9 mouse cellular contexts compared by ENCODE assay signal in the genomic region with DNA sequence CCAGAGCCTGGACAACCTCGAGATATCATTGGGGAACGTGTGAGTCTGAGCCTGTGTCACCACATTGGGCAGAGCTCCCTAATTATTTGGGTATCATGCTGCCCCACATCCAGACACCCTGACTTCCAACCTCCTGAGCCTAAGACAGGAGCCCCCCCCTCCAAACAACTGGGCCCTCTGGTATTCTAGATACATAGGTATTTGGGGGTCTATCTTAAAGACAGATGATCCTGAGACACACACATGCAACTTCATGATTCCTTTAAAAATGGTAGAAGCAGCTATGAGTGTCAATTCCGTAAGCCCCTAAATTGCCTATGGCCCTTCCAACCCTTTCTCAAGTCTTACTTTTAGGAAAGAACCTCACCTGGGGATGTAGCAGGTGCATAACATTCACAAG. TPM values are rescaled to one million over a fixed set of nuclear protein-coding genes. Genes with fewer than 3 reads are reported as not detected.
DNase-seq lines count a peak whose midpoint lies in the region; ATAC-seq and TF ChIP-seq lines count a peak whose summit lies in the region.
"Had no signal": no experiment of that assay in that cellular context is flagged by ENCODE, and none has a peak within 500 bp of the region (broad histone marks: within the 10 kb centered on the region; RNA-seq: fewer than 3 reads in every experiment).

No protein-coding gene starts in this region.

- no peak for DNase-seq in limb, embryonic 10.5 days (ENCODE audit: low spot score)
- DNase-seq in forebrain, postnatal 0 days: no peak
- no peak for DNase-seq in spleen, postnatal 36 days (ENCODE audit: low spot score in 2 of 2)
- DNase-seq in urinary bladder, postnatal 36 days (ENCODE audit: low spot score in 2 of 2): no peak
- no peak for DNase-seq in frontal cortex, postnatal 36 days (ENCODE audit: low spot score in 2 of 2)
- DNase-seq: cerebellum, postnatal 36 days had no signal

- H3K9ac ChIP-seq in limb, embryonic 13.5 days: no peak overlapping the region
- no peak overlapping the region for H3K9ac ChIP-seq in forebrain, postnatal 0 days
- H3K9ac ChIP-seq in midbrain, embryonic 16.5 days (ENCODE audit: low read depth, low read length): peak overlapping the region; percentile 86; the same call in 1 of the 2 replicates

- no peak for ATAC-seq in limb, embryonic 13.5 days (ENCODE audit: low FRiP score, low read depth)
- ATAC-seq in forebrain, postnatal 0 days: no peak
- no peak for ATAC-seq in midbrain, embryonic 16.5 days

- peaks cover 8% of the 10 kb centered on the region for H3K4me1 ChIP-seq in limb, embryonic 13.5 days
- peaks cover 15% of the 10 kb centered on the region for H3K4me1 ChIP-seq in limb, embryonic 10.5 days
- no peaks in the 10 kb centered on the region for H3K4me1 ChIP-seq in brown adipose tissue, adult 24 weeks (ENCODE audit: control insufficient read depth, insufficient read depth, insufficient read length, low read length)
- H3K4me1 ChIP-seq in forebrain, postnatal 0 days (ENCODE audit: insufficient read depth): 0 out of 2 replicates have a peak, but pooled peaks cover 6% of the 10 kb centered on the region
- H3K4me1 ChIP-seq in midbrain, embryonic 16.5 days (ENCODE audit: control insufficient read depth, insufficient read depth, low read length): peaks cover 5% of the 10 kb centered on the region; the same call in 1 of the 2 replicates

- peak overlapping the region; percentile 93 for H3K4me2 ChIP-seq in limb, embryonic 13.5 days (replicated peaks)
- H3K4me2 ChIP-seq in forebrain, postnatal 0 days (ENCODE audit: low read depth): peak overlapping the region; percentile 75
- H3K4me2 ChIP-seq in midbrain, embryonic 16.5 days (ENCODE audit: low read length): peak overlapping the region; percentile 78

- no peaks in the 10 kb centered on the region for H3K27me3 ChIP-seq in limb, embryonic 13.5 days
- no peaks in the 10 kb centered on the region for H3K27me3 ChIP-seq in limb, embryonic 10.5 days (ENCODE audit: low read depth, poor library complexity, severe bottlenecking)
- H3K27me3 ChIP-seq in forebrain, postnatal 0 days (ENCODE audit: insufficient read depth, low read length): no peaks in the 10 kb centered on the region
- no peaks in the 10 kb centered on the region for H3K27me3 ChIP-seq in midbrain, embryonic 16.5 days (ENCODE audit: control insufficient read depth, insufficient read depth, low read depth, low read length)

- H3K36me3 ChIP-seq in limb, embryonic 13.5 days: peaks cover 70% of the 10 kb centered on the region
- H3K36me3 ChIP-seq in limb, embryonic 10.5 days: peaks cover 75% of the 10 kb centered on the region
- H3K36me3 ChIP-seq in forebrain, postnatal 0 days (ENCODE audit: insufficient read depth): peaks cover 61% of the 10 kb centered on the region
- H3K36me3 ChIP-seq in midbrain, embryonic 16.5 days (ENCODE audit: control insufficient read depth, insufficient read depth, low read length): peaks cover 53% of the 10 kb centered on the region

- no peak overlapping the region for H3K4me3 ChIP-seq in limb, embryonic 13.5 days
- no peak overlapping the region for H3K4me3 ChIP-seq in limb, embryonic 10.5 days
- H3K4me3 ChIP-seq in brown adipose tissue, adult 24 weeks (ENCODE audit: insufficient read depth, low read depth, low read length): 0 out of 2 replicates have a peak overlapping the region, but pooled peaks have one; percentile 12
- peak overlapping the region; percentile 65; the same call in 1 of the 2 replicates for H3K4me3 ChIP-seq in forebrain, postnatal 0 days (ENCODE audit: low read depth, low read length)
- peak overlapping the region; percentile 70 for H3K4me3 ChIP-seq in midbrain, embryonic 16.5 days (ENCODE audit: low read depth, low read length)

- WGBS in limb, embryonic 13.5 days: 53% methylated on average over 3 of the region's 3 CpGs
- WGBS in limb, embryonic 10.5 days: 52% methylated on average over 3 of the region's 3 CpGs
- WGBS in forebrain, postnatal 0 days: 72% methylated on average over 3 of the region's 3 CpGs
- WGBS in midbrain, embryonic 16.5 days: 70% methylated on average over 3 of the region's 3 CpGs

- H3K27ac ChIP-seq in limb, embryonic 13.5 days: no peak overlapping the region
- no peak overlapping the region; the same call in 1 of the 2 replicates for H3K27ac ChIP-seq in limb, embryonic 10.5 days
- no peak overlapping the region for H3K27ac ChIP-seq in brown adipose tissue, adult 24 weeks (replicated peaks; ENCODE audit: low read depth, low read length)
- H3K27ac ChIP-seq in forebrain, postnatal 0 days (ENCODE audit: low read depth, low read length): 0 out of 2 replicates have a peak overlapping the region, but pooled peaks have one; percentile 15
- H3K27ac ChIP-seq in midbrain, embryonic 16.5 days (ENCODE audit: low read length): no peak overlapping the region

- H3K9me3 ChIP-seq in limb, embryonic 13.5 days: no peaks in the 10 kb centered on the region
- no peaks in the 10 kb centered on the region for H3K9me3 ChIP-seq in limb, embryonic 10.5 days (replicated peaks)
- H3K9me3 ChIP-seq in forebrain, postnatal 0 days (ENCODE audit: low read length): no peaks in the 10 kb centered on the region
- no peaks in the 10 kb centered on the region for H3K9me3 ChIP-seq in midbrain, embryonic 16.5 days (replicated peaks; ENCODE audit: control insufficient read depth, low read length, poor library complexity, severe bottlenecking)

- TF ChIP-seq CTCF in forebrain, postnatal 0 days (IDR thresholded peaks at IDR 0.05; ENCODE audit: low read depth): no peak

RNA-seq across cellular contexts. Expression of gene Gmip, which starts 1.3 kb away (rescaled TPM):
- 7.3 and 9.0 TPM in 2 replicates for polyA plus RNA-seq in limb, embryonic 13.5 days (2015; fragmentation: Nextera tagmentation; extraction: Ambion mirVana)
- polyA plus RNA-seq in limb, embryonic 10.5 days (2016; fragmentation: Nextera tagmentation; extraction: Ambion mirVana): 9.3 and 9.6 TPM in 2 replicates
- 3.8 and 4.7 TPM in 2 replicates for polyA plus RNA-seq in brown adipose tissue, adult 24 weeks (2012; ENCODE audit: insufficient read depth, insufficient read length, missing spikeins)
- total RNA-seq in forebrain, postnatal 0 days (2014; rRNA removed): 47.4 and 47.6 TPM in 2 replicates
- polyA plus RNA-seq in forebrain, postnatal 0 days (2015; fragmentation: Nextera tagmentation; extraction: Ambion mirVana): 33.2 and 35.0 TPM in 2 replicates
- 40.3 and 42.1 TPM in 2 replicates for polyA plus RNA-seq in midbrain, embryonic 16.5 days (2015; fragmentation: Nextera tagmentation; extraction: Ambion mirVana)

RNA-seq across cellular contexts. Expression of gene Lpar2, which starts 12.4 kb away (rescaled TPM):
- polyA plus RNA-seq in limb, embryonic 13.5 days (2015; fragmentation: Nextera tagmentation; extraction: Ambion mirVana): 0.83 and 0.98 TPM in 2 replicates
- 1.4 and 1.6 TPM in 2 replicates for polyA plus RNA-seq in limb, embryonic 10.5 days (2016; fragmentation: Nextera tagmentation; extraction: Ambion mirVana)
- not detected in 2 replicates for polyA plus RNA-seq in brown adipose tissue, adult 24 weeks (2012; ENCODE audit: insufficient read depth, insufficient read length, missing spikeins)
- total RNA-seq in forebrain, postnatal 0 days (2014; rRNA removed): 5.6 and 6.1 TPM in 2 replicates
- 0.38 and 0.45 TPM in 2 replicates for polyA plus RNA-seq in forebrain, postnatal 0 days (2015; fragmentation: Nextera tagmentation; extraction: Ambion mirVana)
- polyA plus RNA-seq in midbrain, embryonic 16.5 days (2015; fragmentation: Nextera tagmentation; extraction: Ambion mirVana): 0.69 and 0.88 TPM in 2 replicates

RNA-seq across cellular contexts. Expression of gene Zfp866, which starts 18.8 kb away (rescaled TPM):
- polyA plus RNA-seq in limb, embryonic 13.5 days (2015; fragmentation: Nextera tagmentation; extraction: Ambion mirVana): 38.2 and 38.7 TPM in 2 replicates
- 31.1 and 38.1 TPM in 2 replicates for polyA plus RNA-seq in limb, embryonic 10.5 days (2016; fragmentation: Nextera tagmentation; extraction: Ambion mirVana)
- polyA plus RNA-seq in brown adipose tissue, adult 24 weeks (2012; ENCODE audit: insufficient read depth, insufficient read length, missing spikeins): 5.3 and 8.6 TPM in 2 replicates
- 47.5 and 59.2 TPM in 2 replicates for total RNA-seq in forebrain, postnatal 0 days (2014; rRNA removed)
- polyA plus RNA-seq in forebrain, postnatal 0 days (2015; fragmentation: Nextera tagmentation; extraction: Ambion mirVana): 10.7 and 16.6 TPM in 2 replicates
- polyA plus RNA-seq in midbrain, embryonic 16.5 days (2015; fragmentation: Nextera tagmentation; extraction: Ambion mirVana): 38.8 and 44.3 TPM in 2 replicates

RNA-seq across cellular contexts. Expression of gene Atp13a1, which starts 18.9 kb away (rescaled TPM):
- polyA plus RNA-seq in limb, embryonic 13.5 days (2015; fragmentation: Nextera tagmentation; extraction: Ambion mirVana): 48.6 and 52.7 TPM in 2 replicates
- polyA plus RNA-seq in limb, embryonic 10.5 days (2016; fragmentation: Nextera tagmentation; extraction: Ambion mirVana): 65.7 and 70.0 TPM in 2 replicates
- polyA plus RNA-seq in brown adipose tissue, adult 24 weeks (2012; ENCODE audit: insufficient read depth, insufficient read length, missing spikeins): 7.5 and 9.3 TPM in 2 replicates
- 61.0 and 74.4 TPM in 2 replicates for total RNA-seq in forebrain, postnatal 0 days (2014; rRNA removed)
- polyA plus RNA-seq in forebrain, postnatal 0 days (2015; fragmentation: Nextera tagmentation; extraction: Ambion mirVana): 37.3 and 39.6 TPM in 2 replicates
- 55.5 and 57.1 TPM in 2 replicates for polyA plus RNA-seq in midbrain, embryonic 16.5 days (2015; fragmentation: Nextera tagmentation; extraction: Ambion mirVana)

RNA-seq across cellular contexts. Expression of gene Pbx4, which starts 22.5 kb away (rescaled TPM):
- polyA plus RNA-seq in limb, embryonic 13.5 days (2015; fragmentation: Nextera tagmentation; extraction: Ambion mirVana): 8.5 and 8.7 TPM in 2 replicates
- polyA plus RNA-seq in limb, embryonic 10.5 days (2016; fragmentation: Nextera tagmentation; extraction: Ambion mirVana): 9.2 and 9.6 TPM in 2 replicates
- not detected in 2 replicates for polyA plus RNA-seq in brown adipose tissue, adult 24 weeks (2012; ENCODE audit: insufficient read depth, insufficient read length, missing spikeins)
- total RNA-seq in forebrain, postnatal 0 days (2014; rRNA removed): 23.3 and 38.8 TPM in 2 replicates
- polyA plus RNA-seq in forebrain, postnatal 0 days (2015; fragmentation: Nextera tagmentation; extraction: Ambion mirVana): 90.8 and 92.8 TPM in 2 replicates
- 58.9 and 65.7 TPM in 2 replicates for polyA plus RNA-seq in midbrain, embryonic 16.5 days (2015; fragmentation: Nextera tagmentation; extraction: Ambion mirVana)

Comparison
In these comparisons a context has a peak if more than half of its experiments do, and no peak if none do; other contexts are left out.
1. H3K4me3 ChIP-seq: peak in brown adipose tissue, adult 24 weeks (single experiment), forebrain, postnatal 0 days (single experiment) and midbrain, embryonic 16.5 days (single experiment); none in limb, embryonic 13.5 days (single experiment) and limb, embryonic 10.5 days (single experiment).
2. Peak in every context shown above with its lines, with median percentiles within 50 percentile points of each other: H3K4me2 ChIP-seq.